Mouse (Mus musculus): ENCODE measurements around the gene Adamts4. TPM values are rescaled to one million over a fixed set of nuclear protein-coding genes. Genes with fewer than 3 reads are reported as not detected.
A peak's percentile ranks its signal among the peaks of the same experiment; 100 is the strongest.

Gene Adamts4
- polyA plus RNA-seq, 1 experiment from 2014 or later = 5.2 TPM

DNA sequence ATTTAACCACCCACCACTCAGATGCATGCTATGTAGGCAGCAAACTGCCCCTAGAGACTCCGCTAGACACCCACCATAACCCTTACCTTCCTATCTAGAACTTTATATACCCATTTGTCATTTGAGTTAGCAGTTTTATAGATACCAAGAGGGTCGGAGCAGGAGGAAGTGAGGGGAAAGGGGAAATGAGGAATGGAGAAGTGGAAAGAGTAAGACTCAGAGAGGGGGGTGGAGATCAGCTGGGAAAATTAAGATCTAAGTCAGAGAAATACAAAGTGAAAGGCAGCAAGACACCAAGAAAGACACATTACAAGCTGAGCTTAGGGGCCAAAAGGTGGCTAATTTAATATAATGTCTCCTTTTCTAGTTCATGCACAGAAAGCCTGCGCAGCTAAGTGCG lies 15.7 kb upstream of the Adamts4 start:
- DNase-seq (ENCODE audit: low spot score) (no peak), ATAC-seq (replicated peaks; ENCODE audit: low FRiP score, low read depth) (no peak)
- Histone ChIP-seq H3K4me3 (replicated peaks; ENCODE audit: low read depth, low read length) (no peak overlapping the region), H3K9ac (ENCODE audit: low read depth, low read length) (no peak overlapping the region), H3K4me2 (ENCODE audit: low read length) (no peak overlapping the region), H3K27me3 (ENCODE audit: insufficient read depth, low read length) (no peaks in the 10 kb centered on the region), H3K36me3 (ENCODE audit: insufficient read depth, low read length) (peaks cover 52% of the 10 kb centered on the region), H3K4me1 (replicated peaks; ENCODE audit: insufficient read depth, low read length) (0 out of 2 replicates have a peak, but pooled peaks cover 3% of the 10 kb centered on the region), H3K27ac (no peak overlapping the region), H3K9me3 (replicated peaks; ENCODE audit: low read length) (no peaks in the 10 kb centered on the region)
- WGBS = 81% methylated on average over 4 of the region's 4 CpGs
- TF ChIP-seq CTCF (IDR thresholded peaks at IDR 0.05; ENCODE audit: low read depth) = no peak

DNA sequence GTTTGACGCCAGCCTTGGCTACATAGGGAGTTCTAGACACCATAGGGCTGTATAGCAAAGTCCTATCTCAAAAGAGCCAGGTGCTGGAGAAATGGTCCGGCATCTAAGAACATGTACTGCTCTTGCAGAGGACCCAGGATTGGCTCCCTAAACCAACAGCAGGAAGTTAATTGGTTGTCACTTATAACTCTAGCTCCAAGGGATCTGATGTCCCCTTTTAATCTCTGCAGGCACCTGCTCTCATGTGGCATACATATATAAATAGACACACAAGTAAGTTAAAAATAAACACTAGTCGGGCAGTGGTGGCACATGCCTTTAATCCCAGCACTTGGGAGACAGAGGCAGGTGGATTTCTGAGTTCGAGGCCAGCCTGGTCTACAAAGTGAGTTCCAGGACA lies 14.4 kb upstream of the Adamts4 start:
- H3K9ac ChIP-seq (ENCODE audit: low read depth, low read length) = no peak overlapping the region
- peaks cover 56% of the 10 kb centered on the region for H3K36me3 ChIP-seq (ENCODE audit: insufficient read depth, low read length)
- no peak for TF ChIP-seq CTCF (IDR thresholded peaks at IDR 0.05; ENCODE audit: low read depth)
- H3K27ac ChIP-seq = no peak overlapping the region
- ATAC-seq (replicated peaks; ENCODE audit: low FRiP score, low read depth) (no peak), DNase-seq (ENCODE audit: low spot score) (no peak)
- no peak overlapping the region for H3K4me2 ChIP-seq (ENCODE audit: low read length)
- H3K9me3 ChIP-seq (replicated peaks; ENCODE audit: low read length) = no peaks in the 10 kb centered on the region
- H3K4me3 ChIP-seq (replicated peaks; ENCODE audit: low read depth, low read length) = no peak overlapping the region
- H3K27me3 ChIP-seq (ENCODE audit: insufficient read depth, low read length) = no peaks in the 10 kb centered on the region
- WGBS = 85% methylated on average over 4 of the region's 4 CpGs
- 0 out of 2 replicates have a peak, but pooled peaks cover 4% of the 10 kb centered on the region for H3K4me1 ChIP-seq (replicated peaks; ENCODE audit: insufficient read depth, low read length)

GRCm38 (mm10) chr1:171237438-171237837 lies 12.8 kb upstream of the Adamts4 start:
- H3K4me1 ChIP-seq (replicated peaks; ENCODE audit: insufficient read depth, low read length) = 0 out of 2 replicates have a peak, but pooled peaks cover 3% of the 10 kb centered on the region
- H3K4me3 ChIP-seq (replicated peaks; ENCODE audit: low read depth, low read length) = no peak overlapping the region
- peaks cover 67% of the 10 kb centered on the region for H3K36me3 ChIP-seq (ENCODE audit: insufficient read depth, low read length)
- no peaks in the 10 kb centered on the region for H3K27me3 ChIP-seq (ENCODE audit: insufficient read depth, low read length)
- H3K9me3 ChIP-seq (replicated peaks; ENCODE audit: low read length) = no peaks in the 10 kb centered on the region
- no peak overlapping the region for H3K27ac ChIP-seq
- no peak for ATAC-seq (replicated peaks; ENCODE audit: low FRiP score, low read depth)
- H3K4me2 ChIP-seq (ENCODE audit: low read length) = no peak overlapping the region
- no peak overlapping the region for H3K9ac ChIP-seq (ENCODE audit: low read depth, low read length)
- no peak for DNase-seq (ENCODE audit: low spot score)
- no peak for TF ChIP-seq CTCF (IDR thresholded peaks at IDR 0.05; ENCODE audit: low read depth)
- WGBS = 73% methylated on average over 6 of the region's 6 CpGs

GRCm38 (mm10) chr1:171238463-171238862 lies 11.8 kb upstream of the Adamts4 start:
- Histone ChIP-seq H3K4me3 (replicated peaks; ENCODE audit: low read depth, low read length) (no peak overlapping the region), H3K9me3 (replicated peaks; ENCODE audit: low read length) (no peaks in the 10 kb centered on the region), H3K27me3 (ENCODE audit: insufficient read depth, low read length) (no peaks in the 10 kb centered on the region), H3K4me2 (ENCODE audit: low read length) (no peak overlapping the region), H3K36me3 (ENCODE audit: insufficient read depth, low read length) (peaks cover 75% of the 10 kb centered on the region), H3K9ac (ENCODE audit: low read depth, low read length) (no peak overlapping the region), H3K4me1 (replicated peaks; ENCODE audit: insufficient read depth, low read length) (0 out of 2 replicates have a peak, but pooled peaks cover 3% of the 10 kb centered on the region), H3K27ac (no peak overlapping the region)
- peak; percentile 84 for TF ChIP-seq CTCF (IDR thresholded peaks at IDR 0.05; ENCODE audit: low read depth)
- ATAC-seq (replicated peaks; ENCODE audit: low FRiP score, low read depth) = no peak
- peak; percentile 54 for DNase-seq (ENCODE audit: low spot score)
- 67% methylated on average over 14 of the region's 14 CpGs for WGBS

GRCm38 (mm10) chr1:171239992-171240744 lies 10.1 kb upstream of the Adamts4 start:
- no peaks in the 10 kb centered on the region for H3K27me3 ChIP-seq (ENCODE audit: insufficient read depth, low read length)
- ATAC-seq (replicated peaks; ENCODE audit: low FRiP score, low read depth) (0 out of 2 replicates have a peak, but pooled peaks have one; percentile 41), DNase-seq (ENCODE audit: low spot score) (peak; percentile 89)
- WGBS = 42% methylated on average over 15 of the region's 15 CpGs
- H3K9ac ChIP-seq (ENCODE audit: low read depth, low read length) = no peak overlapping the region
- TF ChIP-seq CTCF (IDR thresholded peaks at IDR 0.05; ENCODE audit: low read depth) = no peak
- no peak overlapping the region for H3K4me3 ChIP-seq (replicated peaks; ENCODE audit: low read depth, low read length)
- H3K36me3 ChIP-seq (ENCODE audit: insufficient read depth, low read length) = peaks cover 60% of the 10 kb centered on the region
- peak overlapping the region; percentile 71 for H3K27ac ChIP-seq
- H3K4me2 ChIP-seq (ENCODE audit: low read length) = no peak overlapping the region; the same call in 1 of the 2 replicates
- H3K9me3 ChIP-seq (replicated peaks; ENCODE audit: low read length) = no peaks in the 10 kb centered on the region
- H3K4me1 ChIP-seq (replicated peaks; ENCODE audit: insufficient read depth, low read length) = 0 out of 2 replicates have a peak, but pooled peaks cover 3% of the 10 kb centered on the region

GRCm38 (mm10) chr1:171240911-171241310 lies 9.3 kb upstream of the Adamts4 start:
- H3K27me3 ChIP-seq (ENCODE audit: insufficient read depth, low read length) = no peaks in the 10 kb centered on the region
- H3K4me2 ChIP-seq (ENCODE audit: low read length) = no peak overlapping the region
- ATAC-seq (replicated peaks; ENCODE audit: low FRiP score, low read depth) (no peak), DNase-seq (ENCODE audit: low spot score) (no peak)
- H3K9ac ChIP-seq (ENCODE audit: low read depth, low read length) = no peak overlapping the region
- peaks cover 59% of the 10 kb centered on the region for H3K36me3 ChIP-seq (ENCODE audit: insufficient read depth, low read length)
- peak overlapping the region; percentile 71 for H3K27ac ChIP-seq
- no peaks in the 10 kb centered on the region for H3K9me3 ChIP-seq (replicated peaks; ENCODE audit: low read length)
- peaks cover 7% of the 10 kb centered on the region for H3K4me1 ChIP-seq (replicated peaks; ENCODE audit: insufficient read depth, low read length)
- no peak overlapping the region for H3K4me3 ChIP-seq (replicated peaks; ENCODE audit: low read depth, low read length)
- TF ChIP-seq CTCF (IDR thresholded peaks at IDR 0.05; ENCODE audit: low read depth) = no peak
- 78% methylated on average over 10 of the region's 10 CpGs for WGBS
